Mouse (Mus musculus): ENCODE results near the gene Lyar. TPM values are rescaled to one million over a fixed set of nuclear protein-coding genes. Genes with fewer than 3 reads are reported as not detected.

Gene Lyar
- polyA plus RNA-seq (2011; ENCODE audit: insufficient read length, low read depth, missing spikeins) = 38.2 and 39.3 TPM in 2 replicates

- Histone ChIP-seq H3K27ac (ENCODE audit: insufficient read depth, low read length) (no peak within 1 kb of the TSS), H3K4me1 (ENCODE audit: control insufficient read depth, insufficient read depth, low read length) (0 out of 2 replicates have a peak, but pooled peaks cover 3% of the 10 kb centered on the region), H3K4me3 (ENCODE audit: insufficient read depth, low read length) (peak within 1 kb of the TSS; percentile 82)
- no peak for TF ChIP-seq CTCF (IDR thresholded peaks at IDR 0.05; ENCODE audit: borderline replicate concordance, insufficient read depth, low read length)
- peak; percentile 88 for TF ChIP-seq POLR2A (IDR thresholded peaks at IDR 0.05; ENCODE audit: low read depth, low read length)
These were observed at the start of gene Lyar, which contains the start of gene Zbtb49 for GRCm38 (mm10) chr5:38220328-38220912. Gene Lyar (plus strand): TSS chr5:38220470. Gene Zbtb49 (minus strand): TSS chr5:38220457.

- Histone ChIP-seq H3K4me3 (ENCODE audit: insufficient read depth, low read length) (no peak overlapping the region), H3K27ac (ENCODE audit: insufficient read depth, low read length) (no peak overlapping the region), H3K4me1 (ENCODE audit: control insufficient read depth, insufficient read depth, low read length) (no peaks in the 10 kb centered on the region)
- TF ChIP-seq POLR2A (IDR thresholded peaks at IDR 0.05; ENCODE audit: low read depth, low read length) (no peak), CTCF (IDR thresholded peaks at IDR 0.05; ENCODE audit: borderline replicate concordance, insufficient read depth, low read length) (no peak)
These were observed 46.5 kb upstream of the Lyar start for GRCm38 (mm10) chr5:38173766-38174165.

- TF ChIP-seq CTCF (IDR thresholded peaks at IDR 0.05; ENCODE audit: borderline replicate concordance, insufficient read depth, low read length) = no peak
- Histone ChIP-seq H3K27ac (ENCODE audit: insufficient read depth, low read length) (no peak overlapping the region), H3K4me3 (ENCODE audit: insufficient read depth, low read length) (no peak overlapping the region), H3K4me1 (ENCODE audit: control insufficient read depth, insufficient read depth, low read length) (no peaks in the 10 kb centered on the region)
These were observed 45.9 kb upstream of the Lyar start for GRCm38 (mm10) chr5:38174256-38174912.

- Histone ChIP-seq H3K4me3 (ENCODE audit: insufficient read depth, low read length) (no peak overlapping the region), H3K4me1 (ENCODE audit: control insufficient read depth, insufficient read depth, low read length) (peaks cover 2% of the 10 kb centered on the region; the same call in 1 of the 2 replicates), H3K27ac (ENCODE audit: insufficient read depth, low read length) (no peak overlapping the region)
- no peak for TF ChIP-seq CTCF (IDR thresholded peaks at IDR 0.05; ENCODE audit: borderline replicate concordance, insufficient read depth, low read length)
- no peak for TF ChIP-seq POLR2A (IDR thresholded peaks at IDR 0.05; ENCODE audit: low read depth, low read length)
These were observed 35.5 kb upstream of the Lyar start for GRCm38 (mm10) chr5:38184688-38185285.

GRCm38 (mm10) chr5:38187006-38187405, 33.3 kb upstream of the Lyar start:
- H3K4me1 ChIP-seq (ENCODE audit: control insufficient read depth, insufficient read depth, low read length) = peaks cover 2% of the 10 kb centered on the region; the same call in 1 of the 2 replicates
- H3K27ac ChIP-seq (ENCODE audit: insufficient read depth, low read length) = no peak overlapping the region
- no peak overlapping the region for H3K4me3 ChIP-seq (ENCODE audit: insufficient read depth, low read length)
- TF ChIP-seq POLR2A (IDR thresholded peaks at IDR 0.05; ENCODE audit: low read depth, low read length) = no peak
- TF ChIP-seq CTCF (IDR thresholded peaks at IDR 0.05; ENCODE audit: borderline replicate concordance, insufficient read depth, low read length) = no peak

GRCm38 (mm10) chr5:38190907-38191306, 29.4 kb upstream of the Lyar start:
- Histone ChIP-seq H3K4me1 (ENCODE audit: control insufficient read depth, insufficient read depth, low read length) (no peaks in the 10 kb centered on the region), H3K4me3 (ENCODE audit: insufficient read depth, low read length) (no peak overlapping the region), H3K27ac (ENCODE audit: insufficient read depth, low read length) (no peak overlapping the region)
- TF ChIP-seq CTCF (IDR thresholded peaks at IDR 0.05; ENCODE audit: borderline replicate concordance, insufficient read depth, low read length) (no peak), POLR2A (IDR thresholded peaks at IDR 0.05; ENCODE audit: low read depth, low read length) (no peak)

GRCm38 (mm10) chr5:38194946-38195345, 25.3 kb upstream of the Lyar start:
- Histone ChIP-seq H3K4me1 (ENCODE audit: control insufficient read depth, insufficient read depth, low read length) (no peaks in the 10 kb centered on the region), H3K4me3 (ENCODE audit: insufficient read depth, low read length) (no peak overlapping the region), H3K27ac (ENCODE audit: insufficient read depth, low read length) (no peak overlapping the region)
- TF ChIP-seq CTCF (IDR thresholded peaks at IDR 0.05; ENCODE audit: borderline replicate concordance, insufficient read depth, low read length) (no peak), POLR2A (IDR thresholded peaks at IDR 0.05; ENCODE audit: low read depth, low read length) (no peak)

- TF ChIP-seq POLR2A (IDR thresholded peaks at IDR 0.05; ENCODE audit: low read depth, low read length) (no peak), CTCF (IDR thresholded peaks at IDR 0.05; ENCODE audit: borderline replicate concordance, insufficient read depth, low read length) (no peak)
- H3K4me3 ChIP-seq (ENCODE audit: insufficient read depth, low read length) = no peak overlapping the region
- no peak overlapping the region for H3K27ac ChIP-seq (ENCODE audit: insufficient read depth, low read length)
- no peaks in the 10 kb centered on the region for H3K4me1 ChIP-seq (ENCODE audit: control insufficient read depth, insufficient read depth, low read length)
These were observed 24.3 kb upstream of the Lyar start for GRCm38 (mm10) chr5:38195941-38196340.

GRCm38 (mm10) chr5:38196821-38197481, 23.3 kb upstream of the Lyar start:
- Histone ChIP-seq H3K4me1 (ENCODE audit: control insufficient read depth, insufficient read depth, low read length) (no peaks in the 10 kb centered on the region), H3K4me3 (ENCODE audit: insufficient read depth, low read length) (no peak overlapping the region)
- TF ChIP-seq CTCF (IDR thresholded peaks at IDR 0.05; ENCODE audit: borderline replicate concordance, insufficient read depth, low read length) (no peak), POLR2A (IDR thresholded peaks at IDR 0.05; ENCODE audit: low read depth, low read length) (no peak)

More at GRCm38 (mm10) chr5:38196821-38197481, 23.3 kb upstream of the Lyar start:
- no peak overlapping the region for H3K27ac ChIP-seq (ENCODE audit: insufficient read depth, low read length)

All from embryonic fibroblast, embryonic 13.5 days (primary cell).